14 mouse cellular contexts compared by ENCODE assay signal in genomic region chr7:139300423-139300822, GRCm38 (mm10). TPM values are rescaled to one million over a fixed set of nuclear protein-coding genes. Genes with fewer than 3 reads are reported as not detected.
DNase-seq lines count a peak whose midpoint lies in the region.
"Had no signal": no experiment of that assay in that cellular context is flagged by ENCODE, and none has a peak within 500 bp of the region (broad histone marks: within the 10 kb centered on the region; RNA-seq: fewer than 3 reads in every experiment).

No protein-coding gene starts in this region.

- peaks cover 72% of the 10 kb centered on the region for H3K4me1 ChIP-seq in heart, embryonic 10.5 days
- H3K4me1 ChIP-seq: forebrain, embryonic 15.5 days had no signal

- H3K27ac ChIP-seq in heart, embryonic 10.5 days = no peak overlapping the region
- H3K27ac ChIP-seq: embryonic facial prominence, embryonic 12.5 days; forebrain, embryonic 15.5 days; heart, embryonic 13.5 days; midbrain, embryonic 12.5 days; neural tube, embryonic 12.5 days had no signal

- H3K9me3 ChIP-seq in heart, embryonic 10.5 days = no peaks in the 10 kb centered on the region
- H3K9me3 ChIP-seq: embryonic facial prominence, embryonic 12.5 days; forebrain, embryonic 15.5 days; heart, embryonic 13.5 days; midbrain, embryonic 12.5 days; neural tube, embryonic 12.5 days had no signal

- DNase-seq in heart, postnatal 4 days = peak; percentile 34
- no peak for DNase-seq in heart, embryonic 10.5 days (ENCODE audit: low spot score)
- DNase-seq in right cerebral cortex, postnatal 10 days (ENCODE audit: low spot score in 2 of 2) = peak; percentile 78 to 81
- DNase-seq in right cerebral cortex, adult 2 months (ENCODE audit: low spot score in 2 of 2) = no peak
- peak; percentile 93 to 94 for DNase-seq in cerebellum, postnatal 36 days
- no peak for DNase-seq in urinary bladder, postnatal 4 days (ENCODE audit: low spot score in 2 of 2)
- DNase-seq in thymus, postnatal 14 days = no peak
- no peak for DNase-seq in heart, postnatal 25 days (ENCODE audit: low spot score)
- DNase-seq: lung, adult 2 months had no signal

- 61% methylated on average over 7 of the region's 7 CpGs for WGBS in heart, embryonic 10.5 days

- H3K36me3 ChIP-seq in heart, embryonic 10.5 days = no peaks in the 10 kb centered on the region
- H3K36me3 ChIP-seq: embryonic facial prominence, embryonic 12.5 days; forebrain, embryonic 15.5 days; heart, embryonic 13.5 days; midbrain, embryonic 12.5 days; neural tube, embryonic 12.5 days had no signal

- H3K27me3 ChIP-seq in heart, embryonic 10.5 days (ENCODE audit: insufficient read depth, poor library complexity, severe bottlenecking) = no peaks in the 10 kb centered on the region
- H3K27me3 ChIP-seq: embryonic facial prominence, embryonic 12.5 days; forebrain, embryonic 15.5 days; heart, embryonic 13.5 days; neural tube, embryonic 12.5 days had no signal

- intact Hi-C loops in heart, postnatal 25 days (cut with DNase I) = loop anchor here (5.0 kb wide), 1 partner anchor 282 kb away; the partner anchor contains the start of gene Nkx6-2

- H3K4me3 ChIP-seq in heart, embryonic 10.5 days = no peak overlapping the region
- H3K4me3 ChIP-seq: embryonic facial prominence, embryonic 12.5 days; forebrain, embryonic 15.5 days; heart, embryonic 13.5 days; midbrain, embryonic 12.5 days; neural tube, embryonic 12.5 days had no signal

RNA-seq across cellular contexts. Expression of gene Pwwp2b, which starts 52.1 kb away (rescaled TPM):
- total RNA-seq in heart, postnatal 4 days (2021) = 1 to 10 TPM; 7.9 to 9.3 TPM
- 10.5 and 11.1 TPM in 2 replicates for polyA plus RNA-seq in heart, embryonic 10.5 days (2016; fragmentation: Nextera tagmentation; extraction: Ambion mirVana)
- total RNA-seq in heart, postnatal 25 days (2021) = 1 to 10 TPM; 8.7 to 9.7 TPM

Comparison
In these comparisons a context has a peak if more than half of its experiments do, and no peak if none do; other contexts are left out.
1. DNase-seq: peak in heart, postnatal 4 days (single experiment), right cerebral cortex, postnatal 10 days (2 of 2) and cerebellum, postnatal 36 days (2 of 2); none in heart, embryonic 10.5 days (single experiment), right cerebral cortex, adult 2 months (0 of 2), urinary bladder, postnatal 4 days (0 of 2), thymus, postnatal 14 days (single experiment) and heart, postnatal 25 days (single experiment).